Mouse (Mus musculus): ENCODE measurements around the gene Gigyf1.

Gene Gigyf1

DNA sequence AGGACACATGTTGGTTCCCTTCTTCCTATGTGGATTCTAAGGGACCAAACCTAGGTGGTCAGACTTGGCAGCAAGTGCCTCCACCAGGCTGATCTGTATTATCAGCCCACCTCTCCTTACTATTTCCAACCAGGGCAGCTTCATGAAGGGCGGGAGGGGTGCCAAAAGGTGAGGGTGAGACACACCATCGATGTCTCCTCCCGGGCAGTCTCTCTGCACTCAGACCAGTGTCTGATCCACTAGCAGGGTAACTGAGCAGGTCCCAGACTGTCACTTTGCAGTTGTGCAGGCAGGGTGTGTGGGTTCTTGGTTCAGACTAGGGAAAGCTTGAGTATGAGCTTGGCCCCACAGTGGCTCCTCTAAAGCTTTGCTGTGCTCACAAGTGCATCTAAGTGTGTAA lies 3.5 kb upstream of the Gigyf1 start:
- DNase-seq, result no peak

DNA sequence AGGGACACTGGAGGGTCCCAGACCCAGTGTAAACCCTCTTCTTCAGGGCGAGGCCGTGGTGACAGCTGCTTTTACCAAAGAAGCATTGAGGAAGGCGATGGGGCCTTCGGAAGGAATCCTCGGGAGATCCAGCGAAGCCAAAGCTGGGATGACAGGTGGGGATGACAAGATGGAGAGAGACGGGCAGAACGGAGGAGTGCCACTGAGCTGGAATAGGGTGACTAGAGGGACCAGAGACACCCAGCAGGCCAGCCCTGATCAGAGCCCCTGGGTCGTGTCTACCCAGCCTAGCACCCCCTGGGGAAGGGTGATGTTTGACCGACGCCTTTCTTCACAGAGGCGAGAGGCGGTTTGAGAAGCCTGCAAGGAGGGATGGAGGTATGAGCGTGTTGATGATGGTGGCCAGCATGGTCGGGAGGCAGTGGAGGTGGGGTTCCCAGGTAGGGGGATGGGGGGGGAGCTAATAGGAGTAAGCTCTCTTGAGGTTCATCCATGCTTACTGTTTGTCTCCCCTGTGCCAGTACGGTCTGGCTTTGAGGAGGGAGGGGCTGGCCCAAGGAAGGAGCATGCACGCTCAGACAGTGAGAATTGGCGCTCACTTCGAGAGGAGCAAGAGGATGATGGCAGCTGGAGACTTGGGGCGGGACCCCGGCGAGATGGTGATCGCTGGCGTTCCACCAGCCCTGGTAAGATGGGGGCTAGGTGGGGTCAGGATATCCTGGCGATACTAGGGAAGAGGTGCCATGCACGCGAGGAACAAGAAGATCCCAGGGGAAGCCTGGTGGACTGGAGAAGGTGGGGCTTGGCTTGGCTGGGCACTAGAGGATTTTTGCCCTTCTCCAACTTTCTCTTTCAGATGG lies 1.6 kb downstream of the Gigyf1 start:
- DNase-seq, result no peak

DNA sequence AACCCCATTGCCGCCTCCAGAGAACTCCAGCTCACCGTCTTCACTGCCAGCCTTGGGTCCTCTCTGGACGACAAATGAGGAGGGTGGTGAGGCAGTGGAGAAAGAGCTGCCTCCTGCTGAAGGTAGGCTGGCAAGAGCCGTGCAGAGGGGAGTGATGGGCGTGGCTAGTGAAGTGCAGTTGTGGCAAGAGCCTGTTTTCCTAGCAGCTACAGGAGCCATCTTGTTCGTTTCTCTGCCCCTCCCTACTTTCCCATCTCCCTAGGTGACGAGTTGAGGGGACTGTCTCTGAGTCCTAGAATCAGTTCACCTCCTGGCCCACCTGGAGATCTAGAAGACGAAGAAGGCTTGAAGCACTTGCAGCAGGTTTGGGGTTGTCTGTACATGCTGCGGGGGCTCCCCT lies 3.5 kb downstream of the Gigyf1 start:
- no peak for DNase-seq

DNA sequence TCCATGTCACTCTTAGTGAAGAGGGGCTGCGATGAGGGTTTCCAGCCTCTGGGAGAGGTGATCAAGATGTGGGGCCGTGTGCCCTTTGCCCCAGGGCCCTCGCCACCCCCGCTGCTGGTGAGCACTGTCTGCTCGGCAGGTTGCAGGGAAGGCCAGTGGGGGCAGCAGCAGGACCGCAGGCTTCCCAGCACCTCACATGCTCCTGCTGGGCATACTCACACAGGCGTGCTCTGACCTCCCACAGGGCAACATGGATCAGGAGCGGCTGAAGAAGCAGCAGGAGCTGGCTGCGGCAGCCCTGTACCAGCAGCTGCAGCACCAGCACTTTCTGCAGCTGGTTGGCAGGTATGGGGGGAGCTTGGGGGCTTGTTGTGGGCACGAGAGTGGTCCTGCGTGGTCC lies 4.4 kb downstream of the Gigyf1 start:
- DNase-seq, result no peak

DNA sequence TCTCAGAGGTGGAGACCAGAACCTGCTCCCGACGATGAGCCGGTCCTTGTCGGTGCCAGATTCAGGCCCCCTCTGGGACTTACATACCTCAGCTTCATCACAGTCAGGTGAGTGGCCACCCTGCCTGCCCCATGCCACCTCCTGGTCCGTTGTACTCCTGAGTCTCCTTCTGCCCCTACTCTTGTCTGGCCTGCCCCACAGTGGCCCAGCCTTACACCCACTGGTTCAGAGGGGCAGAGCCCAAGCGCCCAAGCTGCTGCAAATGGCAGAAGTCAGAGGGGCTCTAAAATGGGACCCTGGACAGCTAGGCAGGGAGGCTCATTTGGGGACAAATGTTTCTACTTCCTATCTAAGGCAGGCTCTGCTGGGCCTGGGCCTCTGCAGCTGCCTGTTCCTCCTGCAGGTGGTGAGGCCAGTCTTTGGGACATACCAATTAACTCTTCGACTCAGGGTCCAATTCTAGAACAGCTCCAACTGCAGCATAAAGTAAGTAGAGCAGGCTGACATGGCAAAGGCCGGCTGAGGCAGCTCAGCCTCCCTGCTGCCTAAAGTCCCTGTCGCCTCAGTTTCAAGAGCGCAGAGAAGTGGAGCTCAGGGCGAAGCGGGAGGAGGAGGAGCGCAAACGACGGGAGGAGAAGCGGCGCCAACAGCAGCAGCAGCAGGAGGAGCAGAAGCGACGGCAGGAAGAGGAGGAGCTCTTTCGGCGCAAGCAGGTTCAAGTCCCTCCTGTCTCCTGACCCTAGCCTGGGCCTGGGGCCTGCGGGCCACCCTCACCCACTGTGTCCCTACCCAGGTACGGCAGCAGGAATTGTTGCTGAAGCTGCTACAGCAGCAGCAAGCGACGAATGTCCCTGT lies 5.3 kb downstream of the Gigyf1 start:
- no peak for DNase-seq

DNA sequence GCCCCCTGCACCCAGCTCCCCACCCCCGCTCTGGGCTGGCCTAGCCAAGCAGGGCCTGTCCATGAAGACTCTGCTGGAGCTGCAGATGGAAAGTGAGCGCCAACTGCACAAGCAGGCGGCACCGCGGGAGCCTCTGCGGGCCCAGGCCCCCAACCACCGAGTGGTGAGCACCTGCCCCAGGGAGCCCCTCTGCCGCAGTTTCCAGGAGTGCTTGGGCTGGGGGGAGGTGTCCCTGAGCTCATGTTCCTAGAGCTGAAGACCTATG lies 5.8 kb downstream of the Gigyf1 start:
- no peak for DNase-seq

DNA sequence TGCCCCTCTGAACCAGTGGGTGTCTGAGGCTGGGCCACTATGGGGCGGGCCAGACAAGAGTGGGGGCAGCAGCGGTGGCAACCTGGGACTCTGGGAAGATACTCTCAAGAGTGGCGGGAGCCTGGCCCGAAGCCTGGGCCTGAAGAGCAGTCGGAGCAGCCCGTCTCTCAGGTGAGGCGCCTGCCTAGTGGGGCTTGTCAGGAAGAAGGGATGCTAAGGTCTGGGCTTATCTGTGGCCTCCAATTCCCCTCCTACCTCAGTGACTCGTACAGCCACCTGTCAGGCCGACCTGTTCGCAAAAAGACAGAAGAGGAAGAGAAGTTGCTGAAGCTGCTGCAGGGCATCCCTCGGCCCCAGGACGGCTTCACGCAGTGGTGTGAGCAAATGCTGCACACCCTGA lies 6.3 kb downstream of the Gigyf1 start:
- DNase-seq, result no peak

DNA sequence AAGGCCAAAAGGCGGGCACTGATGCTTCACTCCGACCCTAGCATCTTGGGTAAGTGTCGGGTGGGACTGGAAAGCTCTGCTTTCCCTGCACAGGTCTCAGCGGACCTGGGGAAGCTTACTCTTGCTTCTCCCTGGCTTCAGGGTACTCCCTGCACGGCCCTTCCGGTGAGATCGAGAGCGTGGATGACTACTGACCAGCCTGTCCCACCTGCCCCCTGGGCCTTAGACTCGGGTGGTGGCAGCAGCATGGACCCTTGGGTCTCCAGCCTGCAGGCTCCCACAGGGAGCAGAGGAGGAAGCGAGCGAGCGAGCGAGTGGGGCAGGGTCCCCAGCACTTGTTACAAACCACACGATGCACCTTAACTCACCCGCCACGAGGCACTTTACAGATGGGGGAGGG lies 7.2 kb downstream of the Gigyf1 start:
- no peak for DNase-seq

DNA sequence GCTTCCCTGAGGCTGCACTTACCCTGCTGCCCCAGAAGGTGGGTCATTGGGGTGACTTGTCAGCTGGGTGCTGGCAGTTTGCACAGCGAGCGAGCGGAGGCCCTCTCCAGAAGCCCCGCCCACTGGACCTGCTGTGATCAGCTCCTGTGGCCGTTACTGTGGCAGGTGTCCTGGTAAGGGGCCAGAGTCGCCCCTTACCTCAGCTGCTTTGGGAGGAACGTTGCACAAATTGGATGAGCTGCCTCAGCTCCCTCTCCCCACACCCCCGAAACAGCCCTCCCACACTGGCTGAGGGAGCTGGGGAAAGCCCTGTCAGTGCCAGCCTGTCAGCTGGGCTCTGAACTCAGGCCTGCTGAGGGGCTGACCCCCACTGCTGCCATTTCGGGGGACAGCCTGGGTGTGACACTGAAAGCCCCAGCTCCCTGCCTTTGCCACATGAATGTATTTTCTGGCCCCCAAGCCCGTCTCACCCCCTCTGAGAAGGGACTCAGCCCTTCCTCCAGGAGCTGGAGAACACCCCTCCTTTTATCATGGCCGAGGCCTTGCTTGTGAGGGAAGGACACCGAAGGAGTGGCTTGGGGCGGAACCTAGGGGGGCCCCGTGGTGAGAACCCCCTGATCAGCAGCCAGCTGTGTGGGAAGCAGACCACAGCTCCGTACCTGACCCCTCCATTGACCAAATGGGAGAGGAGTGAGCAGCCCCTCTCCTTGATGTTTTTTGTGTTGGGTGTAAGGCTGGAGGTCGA lies 8.0 kb downstream of the Gigyf1 start:
- DNase-seq, result peak; percentile 46

DNA sequence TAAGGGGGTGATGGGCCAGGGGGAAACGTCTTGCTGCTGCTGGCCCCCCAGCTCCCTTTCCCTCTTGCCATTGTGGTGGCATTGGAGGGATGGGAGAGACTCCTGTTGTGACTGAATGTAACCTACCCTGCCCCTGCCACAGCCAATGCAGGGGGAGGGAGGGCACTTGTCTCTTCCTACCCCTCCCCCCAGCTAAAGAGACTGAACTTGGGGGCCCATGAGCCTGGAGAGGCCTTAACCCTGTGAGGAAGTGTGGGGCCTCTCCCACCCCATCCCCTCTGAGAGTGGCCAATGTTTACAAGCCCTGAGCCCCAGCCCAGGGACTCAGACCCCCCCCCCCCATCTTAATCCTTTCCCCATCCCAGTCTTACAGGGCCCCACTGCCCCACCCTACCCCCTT lies 9.1 kb downstream of the Gigyf1 start:
- DNase-seq, result no peak

DNA sequence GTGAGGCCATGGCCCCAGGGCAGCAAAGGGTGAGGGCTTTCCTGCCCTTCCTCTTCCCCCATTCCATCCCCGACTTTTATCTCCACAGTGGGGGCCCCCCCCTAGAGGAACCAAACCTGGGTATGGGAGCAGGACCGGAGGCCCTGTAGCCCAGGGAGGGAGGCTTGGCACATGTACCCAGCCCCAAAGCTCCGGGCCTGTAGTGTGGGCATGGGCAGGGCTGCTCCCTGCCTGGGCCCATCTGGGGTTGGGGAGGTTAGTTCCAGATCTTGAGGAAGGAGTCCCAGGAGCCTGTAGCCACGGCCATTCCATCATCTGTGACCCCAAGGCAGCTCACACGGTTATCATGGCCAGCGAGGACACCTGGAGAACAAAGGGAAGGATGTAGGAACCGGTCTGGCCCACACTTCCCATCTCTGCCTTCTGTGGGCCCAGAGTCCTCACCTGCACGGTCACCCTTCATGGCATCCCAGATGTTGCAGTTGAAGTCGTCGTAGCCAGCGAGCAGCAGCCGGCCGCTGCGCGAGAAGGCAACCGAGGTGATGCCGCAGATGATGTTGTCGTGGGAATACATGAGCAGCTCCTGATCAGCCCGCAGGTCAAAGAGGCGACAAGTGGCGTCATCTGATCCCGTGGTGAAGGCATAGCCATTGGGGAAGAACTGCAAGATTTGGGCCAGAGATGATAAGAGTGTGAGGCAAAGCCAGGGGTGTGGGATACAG lies 10.1 kb downstream of the Gigyf1 start:
- DNase-seq, result no peak

DNA sequence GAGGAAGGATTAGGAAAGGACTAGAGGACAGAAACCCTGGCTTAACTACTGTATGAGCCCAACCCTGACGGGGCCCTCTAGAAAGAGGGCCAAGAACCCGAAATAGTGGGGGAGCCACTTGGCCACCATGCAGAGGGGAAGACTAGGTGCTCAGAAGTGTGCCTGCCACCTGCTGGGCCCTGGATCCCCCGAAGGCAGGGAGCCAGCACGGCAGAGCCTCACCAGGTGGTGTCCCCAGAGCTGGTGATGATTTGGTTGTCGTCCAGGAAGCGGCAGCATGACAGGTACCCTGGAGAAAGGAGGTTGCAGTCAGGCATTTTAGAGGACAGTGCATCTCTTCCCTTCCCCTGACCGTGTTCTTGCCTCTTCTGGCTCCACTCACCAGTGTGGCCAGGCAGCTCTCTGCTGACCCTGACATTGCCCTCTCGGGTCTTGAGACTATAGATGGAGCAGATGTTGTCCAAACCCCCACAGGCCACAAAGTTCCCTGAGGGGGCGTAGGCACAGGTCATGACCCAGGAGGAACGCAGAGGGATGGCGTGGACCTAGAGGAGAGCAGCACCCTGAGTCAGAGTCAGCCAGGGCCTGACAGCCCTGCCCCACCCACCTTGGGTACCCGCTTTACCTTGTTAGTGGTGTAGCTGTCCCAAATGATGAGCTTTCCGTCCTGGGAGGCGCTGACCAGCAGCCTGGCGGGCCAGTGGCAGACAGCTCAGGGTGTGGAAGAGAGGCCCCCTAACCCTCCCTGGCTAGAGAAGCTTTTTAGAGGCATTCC lies 11.1 kb downstream of the Gigyf1 start:
- DNase-seq, result no peak

DNA sequence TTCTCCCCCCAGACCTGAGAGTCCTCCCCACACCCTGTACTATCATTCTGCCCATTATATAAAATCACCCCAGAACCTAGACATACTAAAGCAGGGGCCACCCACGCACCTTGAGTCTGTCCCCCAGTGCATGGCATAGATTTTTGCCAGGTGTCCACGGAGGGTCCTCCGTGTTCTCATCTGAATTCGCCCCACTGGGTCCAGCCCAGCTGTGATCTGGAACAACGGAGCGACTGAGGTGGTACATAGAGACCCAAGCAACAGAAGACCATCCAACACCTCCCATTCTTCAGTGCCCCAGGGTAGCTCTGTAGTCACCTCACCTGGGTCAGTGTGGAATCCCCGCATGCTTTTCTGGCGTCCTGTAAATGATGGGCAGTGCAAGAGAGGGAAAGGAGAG lies 11.7 kb downstream of the Gigyf1 start:
- no peak for DNase-seq

DNA sequence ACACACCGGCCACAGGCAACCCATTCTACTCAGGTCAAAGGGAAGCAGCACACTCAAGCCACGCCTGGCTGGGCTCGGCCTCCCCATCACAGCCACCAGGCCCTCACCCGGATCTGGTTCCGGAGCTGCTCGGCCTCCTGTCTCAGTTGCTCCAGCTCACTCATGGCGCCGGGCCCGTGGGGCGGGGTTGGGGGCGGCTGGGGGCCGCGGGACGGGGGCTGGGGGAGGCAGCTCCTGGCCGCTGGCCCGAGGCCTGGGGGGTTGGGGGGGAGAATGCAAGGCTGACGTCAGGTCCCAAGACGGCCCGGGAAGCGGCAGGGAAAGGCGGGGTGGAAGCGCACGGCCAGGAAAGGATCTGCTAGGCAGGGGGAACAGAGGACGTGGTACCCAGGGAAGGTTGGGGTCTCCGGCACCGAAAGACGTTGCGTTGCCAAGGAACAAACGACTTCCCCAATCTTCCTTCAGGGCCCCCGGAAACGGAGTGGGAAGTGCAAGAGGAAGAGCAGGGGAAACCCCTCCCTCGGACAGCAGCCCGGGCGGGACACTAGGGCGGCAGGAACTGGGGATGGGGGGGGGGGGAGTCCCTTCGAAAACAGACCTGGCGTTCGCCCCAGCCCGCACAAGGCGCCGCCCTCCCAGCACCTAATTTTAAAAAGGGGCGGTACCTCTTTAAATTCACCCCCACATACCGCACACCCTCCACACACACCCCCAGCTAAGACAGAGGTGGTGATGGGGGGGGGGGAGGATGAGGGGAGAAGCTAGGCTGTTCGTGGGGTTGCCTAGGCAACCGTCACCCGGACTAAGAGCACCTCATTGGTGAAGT lies 12.5 kb downstream of the Gigyf1 start:
- peak; percentile 72 for DNase-seq

DNA sequence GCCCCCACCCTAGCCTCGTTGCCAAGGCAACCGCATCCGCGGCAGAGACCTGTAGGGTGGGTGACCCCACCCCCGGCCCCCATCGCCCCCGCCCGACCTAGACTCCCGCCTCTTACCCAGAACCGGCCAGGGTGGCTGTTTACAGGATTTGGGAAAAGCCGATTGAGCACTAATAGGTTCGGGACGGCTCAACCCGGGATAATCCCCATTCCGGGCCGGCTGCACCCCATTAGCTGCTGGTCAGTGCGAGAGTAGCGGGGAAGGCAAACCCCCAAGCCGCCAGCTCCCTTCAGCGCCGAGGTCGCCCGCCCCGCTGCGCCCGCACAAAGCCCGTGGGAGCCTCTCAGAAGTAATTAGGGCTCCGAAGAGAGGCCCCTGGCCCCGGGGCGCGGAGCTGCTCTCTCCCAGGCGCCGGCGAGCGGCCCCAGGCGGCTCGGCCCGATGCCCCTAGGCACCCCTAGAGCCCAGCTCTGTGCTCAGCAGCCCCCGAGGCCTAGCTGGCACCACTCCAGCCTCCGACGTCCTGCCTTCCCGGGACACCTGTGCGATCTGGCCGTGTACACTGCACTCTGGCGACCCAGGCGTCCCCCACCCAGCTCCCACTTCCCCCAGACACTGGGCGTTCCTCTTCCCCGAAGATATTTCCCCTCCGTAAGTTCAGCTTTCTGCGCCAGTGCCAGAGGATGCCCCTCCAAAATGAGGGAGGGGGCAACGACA lies 13.2 kb downstream of the Gigyf1 start:
- peak; percentile 67 for DNase-seq

DNA sequence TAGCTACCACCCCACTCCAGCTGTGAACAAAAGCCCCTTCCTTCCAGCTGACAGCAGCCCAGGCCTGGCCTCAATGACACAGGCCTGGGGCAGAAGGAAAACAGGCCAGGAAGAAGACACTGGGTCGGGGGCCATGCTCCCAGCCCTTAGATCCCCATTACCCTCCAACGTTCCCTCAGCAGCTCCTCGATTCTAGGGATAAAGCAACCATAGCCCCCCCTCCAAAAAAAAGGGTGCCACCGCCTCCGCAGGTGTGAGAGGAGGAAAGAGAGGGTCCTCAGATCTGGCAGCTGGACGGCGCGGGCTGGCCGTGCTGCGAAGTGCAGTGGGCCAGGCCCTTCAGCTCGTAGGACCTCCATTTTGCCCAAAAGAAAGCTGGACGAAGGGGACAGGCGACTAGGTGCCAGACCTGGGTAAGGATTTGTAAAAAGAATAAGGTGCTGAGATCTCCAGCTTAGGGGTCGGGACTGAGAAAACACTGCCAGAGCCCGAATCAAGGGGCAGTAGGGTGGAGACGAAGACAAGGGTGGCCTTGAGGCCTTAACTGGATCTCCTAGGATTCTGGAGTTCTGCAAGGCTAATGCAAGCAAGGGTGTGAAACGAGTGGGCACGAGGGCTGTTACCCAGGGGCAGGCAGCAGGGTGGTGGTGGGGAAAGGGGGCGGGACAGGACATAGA lies 13.9 kb downstream of the Gigyf1 start:
- DNase-seq, result peak; percentile 61

DNA sequence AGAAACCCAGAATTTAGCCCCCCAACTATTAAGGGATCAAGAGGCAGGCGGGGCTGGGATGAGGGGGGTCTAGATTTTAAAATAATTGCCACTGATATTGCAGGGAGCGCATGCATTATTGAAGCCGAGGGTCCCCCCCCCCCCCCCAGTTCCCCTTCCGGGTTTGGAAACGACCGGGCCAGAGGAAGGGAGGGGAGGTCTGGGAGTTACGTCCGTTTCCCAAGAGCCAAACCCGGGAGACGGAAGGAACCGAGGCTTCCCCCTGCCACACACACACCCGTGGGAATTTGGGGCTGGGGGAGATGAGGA lies 14.4 kb downstream of the Gigyf1 start:
- DNase-seq, result no peak

DNA sequence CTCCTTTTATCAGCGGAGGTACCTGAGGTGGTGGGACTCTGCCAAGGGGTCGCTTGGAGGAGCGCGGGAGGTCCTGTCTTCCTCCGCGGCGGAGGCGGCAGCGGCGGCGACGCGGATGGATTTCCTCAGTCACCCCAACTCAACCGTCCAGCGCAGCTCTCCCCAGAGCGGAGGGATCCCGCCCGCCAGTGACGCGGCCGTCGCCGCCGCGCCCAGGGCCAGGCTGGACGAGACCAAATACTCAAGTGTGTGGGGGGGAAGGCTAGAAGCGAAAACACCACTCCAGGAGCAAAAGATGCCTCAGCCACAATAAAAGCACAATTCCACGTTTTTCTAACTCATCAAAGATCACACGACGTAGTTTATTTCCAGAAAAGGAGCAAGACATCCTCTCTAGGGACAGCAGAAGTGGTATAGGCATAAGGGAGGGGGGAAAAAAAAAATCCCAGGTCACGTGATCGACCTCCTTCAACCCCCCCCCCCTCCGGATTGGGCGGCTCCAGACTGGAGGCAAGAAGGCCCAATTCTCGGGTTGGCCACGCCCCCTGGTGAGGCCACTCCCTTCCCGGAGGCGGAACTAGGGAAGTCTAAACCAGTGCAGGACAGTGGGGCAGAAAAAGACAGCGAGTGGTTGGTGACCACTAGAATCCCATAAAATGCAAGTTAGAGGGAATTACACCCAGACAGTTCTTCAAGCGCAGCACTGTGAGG lies 14.9 kb downstream of the Gigyf1 start, which contains the start of the genes Epo and Gnb2:
Gene Epo (minus strand): TSS at position 126 of the 711 bp plus-strand sequence.
Gene Gnb2 (minus strand): TSS at position 394 of the 711 bp plus-strand sequence.
- peak; percentile 99 for DNase-seq

DNA sequence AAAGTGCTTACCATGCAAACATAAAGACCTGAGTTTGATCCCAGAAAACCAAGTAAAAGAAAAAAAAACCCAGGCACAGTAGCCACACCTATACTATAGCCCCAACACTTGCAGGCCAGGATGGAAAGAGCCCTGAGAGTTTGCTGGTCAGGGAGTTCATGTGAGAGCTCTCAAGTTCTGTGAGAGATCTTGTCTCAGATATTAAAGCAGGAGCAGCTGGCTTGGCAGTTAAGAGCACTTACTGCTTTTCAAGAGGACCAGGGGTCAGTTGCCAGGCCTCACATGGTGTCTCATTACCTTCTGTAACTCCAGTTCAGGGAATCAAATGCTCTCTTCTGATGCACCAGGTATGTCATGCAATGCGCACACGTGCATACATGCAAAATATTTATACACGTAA lies 16.4 kb downstream of the Gigyf1 start:
- DNase-seq, result no peak

All from kidney, adult 18-20 months (tissue).